Mouse (Mus musculus): ENCODE results near the gene Slc25a39. TPM values are rescaled to one million over a fixed set of nuclear protein-coding genes. Genes with fewer than 3 reads are reported as not detected.

The Slc25a39 gene
- total and polyA plus RNA-seq, 3 experiments = 108 to 226 (median 199) TPM

- dilution Hi-C loops (cut with MboI; ENCODE audit: extremely low pct_ligation_motif_present, extremely low pct_unique_long_range_greater_than_20kb, low sequenced_read_pairs) = no loop called here
- DNase-seq (ENCODE audit: extremely low read depth) = no peak
- Histone ChIP-seq H3K36me3 (replicated peaks in 1 of 2; ENCODE audit: control insufficient read depth in 1 of 2, insufficient read depth in 1 of 2, low read length in 1 of 2) (no peaks in the 10 kb centered on the region), H3K4me1 (ENCODE audit: control insufficient read depth in 1 of 2, insufficient read depth in 2 of 2) (peaks cover 30 to 47% of the 10 kb centered on the region in 2 experiments), H3K79me2 (replicated peaks; ENCODE audit: control insufficient read depth, extremely low read depth, insufficient read depth, poor library complexity, severe bottlenecking) (no peaks in the 10 kb centered on the region), H3K27me3 (replicated peaks) (peaks cover 23% of the 10 kb centered on the region), H3K4me2 (ENCODE audit: insufficient read depth, low read depth, poor library complexity, severe bottlenecking) (no peak overlapping the region), H3K4me3 (replicated peaks in 1 of 3; ENCODE audit: low read depth in 2 of 3, low read length in 2 of 3, poor library complexity in 1 of 3) (no peak overlapping the region), H3K9me3 (replicated peaks; ENCODE audit: low read length) (peaks cover 21% of the 10 kb centered on the region), H3K9ac (ENCODE audit: insufficient read depth, low read depth) (no peak overlapping the region), H3K27ac (ENCODE audit: insufficient read depth, low read depth) (no peak overlapping the region)
- TF ChIP-seq MAX (IDR thresholded peaks at IDR 0.05; ENCODE audit: low read length) (no peak), ZMIZ1 (IDR thresholded peaks at IDR 0.05; ENCODE audit: low read depth, low read length) (no peak), MEF2A (IDR thresholded peaks at IDR 0.05; ENCODE audit: borderline replicate concordance, low read depth, low read length) (no peak), MXI1 (IDR thresholded peaks at IDR 0.05; ENCODE audit: low read depth, low read length) (no peak), JUN (IDR thresholded peaks at IDR 0.05; ENCODE audit: insufficient read depth, low read depth, low read length) (no peak), ZNF384 (IDR thresholded peaks at IDR 0.05; ENCODE audit: low read depth, low read length) (no peak), TBP (conservative IDR thresholded peaks at IDR 0.05; ENCODE audit: low read depth, low read length) (no peak), POLR2A (IDR thresholded peaks at IDR 0.05; ENCODE audit: low read depth, low read length) (no peak), CHD1 (IDR thresholded peaks at IDR 0.05; ENCODE audit: low read depth, low read length) (no peak), MAZ (IDR thresholded peaks at IDR 0.05; ENCODE audit: low read depth, low read length) (no peak), GABPA (IDR thresholded peaks at IDR 0.05; ENCODE audit: insufficient replicate concordance, low read depth, low read length) (no peak), MAFK (IDR thresholded peaks at IDR 0.05; ENCODE audit: insufficient replicate concordance, low read length) (no peak), KAT2A (IDR thresholded peaks at IDR 0.05; ENCODE audit: insufficient replicate concordance, low read length) (no peak)
- in situ Hi-C loops (cut with MboI; ENCODE audit: low pct_ligation_motif_present, low pct_unique_long_range_greater_than_20kb, low sequenced_read_pairs) = no loop called here
These were observed 26.2 kb downstream of the Slc25a39 start for GRCm38 (mm10) chr11:102381341-102382100.

GRCm38 (mm10) chr11:102380091-102380490, 27.7 kb downstream of the Slc25a39 start:
- no peak for DNase-seq (ENCODE audit: extremely low read depth)
- H3K36me3 ChIP-seq (replicated peaks in 1 of 2; ENCODE audit: control insufficient read depth in 1 of 2, insufficient read depth in 1 of 2, low read length in 1 of 2) = no peaks in the 10 kb centered on the region
- H3K4me3 ChIP-seq (replicated peaks in 1 of 3; ENCODE audit: low read depth in 2 of 3, low read length in 2 of 3, poor library complexity in 1 of 3) = no peak overlapping the region
- H3K9me3 ChIP-seq (replicated peaks; ENCODE audit: low read length) = peaks cover 21% of the 10 kb centered on the region
- H3K4me2 ChIP-seq (ENCODE audit: insufficient read depth, low read depth, poor library complexity, severe bottlenecking) = no peak overlapping the region
- dilution Hi-C loops (cut with MboI; ENCODE audit: extremely low pct_ligation_motif_present, extremely low pct_unique_long_range_greater_than_20kb, low sequenced_read_pairs) = no loop called here
- TF ChIP-seq MAZ (IDR thresholded peaks at IDR 0.05; ENCODE audit: low read depth, low read length) = no peak
- no peak for TF ChIP-seq ETS1 (conservative IDR thresholded peaks at IDR 0.05; ENCODE audit: low read depth, low read length)
- no peak for TF ChIP-seq JUND (conservative IDR thresholded peaks at IDR 0.05; ENCODE audit: low read depth, low read length)
- TF ChIP-seq SIN3A (IDR thresholded peaks at IDR 0.05; ENCODE audit: low read length) = no peak
- TF ChIP-seq CHD2 (IDR thresholded peaks at IDR 0.05; ENCODE audit: low read length) = no peak
- TF ChIP-seq HCFC1 (IDR thresholded peaks at IDR 0.05; ENCODE audit: low read depth, low read length) = no peak
- TF ChIP-seq ZKSCAN1 (IDR thresholded peaks at IDR 0.05; ENCODE audit: borderline replicate concordance, low read depth, low read length) = no peak
- TF ChIP-seq USF2 (conservative IDR thresholded peaks at IDR 0.05; ENCODE audit: low read depth, low read length) = no peak
- no peak overlapping the region for H3K27ac ChIP-seq (ENCODE audit: insufficient read depth, low read depth)
- in situ Hi-C loops (cut with MboI; ENCODE audit: low pct_ligation_motif_present, low pct_unique_long_range_greater_than_20kb, low sequenced_read_pairs) = no loop called here
- peaks cover 25 to 47% of the 10 kb centered on the region in 2 experiments for H3K4me1 ChIP-seq (ENCODE audit: control insufficient read depth in 1 of 2, insufficient read depth in 2 of 2)
- H3K79me2 ChIP-seq (replicated peaks; ENCODE audit: control insufficient read depth, extremely low read depth, insufficient read depth, poor library complexity, severe bottlenecking) = no peaks in the 10 kb centered on the region
- H3K27me3 ChIP-seq (replicated peaks) = peaks cover 32% of the 10 kb centered on the region
- no peak overlapping the region for H3K9ac ChIP-seq (ENCODE audit: insufficient read depth, low read depth)

Data from CH12.LX (cell line).